Mouse (Mus musculus) hematopoietic stem cell, adult 5-6 weeks (primary cell): ENCODE results near the gene H2afz. TPM values are rescaled to one million over a fixed set of nuclear protein-coding genes. Genes with fewer than 3 reads are reported as not detected.

Experiments
- ATAC-seq, 2 experiments: fragments of 125-278 bp in 1 of 2; replicated peaks in 1 of 2; 2 replicates each; pipeline ENCODE4 v1.8.0; 2016 to 2017; ENCODE audit warnings: inconsistent platforms in 2 of 2, mild to moderate bottlenecking in 2 of 2, moderate number of reproducible peaks in 2 of 2, low read depth in 1 of 2, moderate TSS enrichment in 1 of 2; ENCODE audit not compliant: low FRiP score in 2 of 2, poor library complexity in 2 of 2, severe bottlenecking in 2 of 2, insufficient read depth in 1 of 2, low TSS enrichment in 1 of 2
- total RNA-seq: library from RNA; stranded (forward); fragments of 172-1452, 232-1000 nt; gene quantifications from 2 replicates; pipeline ENCODE4 v1.2.3, GENCODE M21; 2017

H2afz gene
- total RNA-seq, result 802 and 1,149 TPM in 2 replicates

- ATAC-seq, result peak; percentile 86 to 90
Observed at GRCm38 (mm10) chr3:137864124-137864987, at the start of gene H2afz. Gene H2afz (plus strand): TSS chr3:137864487.

GRCm38 (mm10) chr3:137818713-137819112 lies 45.6 kb upstream of the H2afz start:
- no peak for ATAC-seq

GRCm38 (mm10) chr3:137820688-137821467 lies 43.4 kb upstream of the H2afz start:
- ATAC-seq, result peak; percentile 61 to 70

- no peak for ATAC-seq
Observed at GRCm38 (mm10) chr3:137823317-137823716, 41.0 kb upstream of the H2afz start.

DNA sequence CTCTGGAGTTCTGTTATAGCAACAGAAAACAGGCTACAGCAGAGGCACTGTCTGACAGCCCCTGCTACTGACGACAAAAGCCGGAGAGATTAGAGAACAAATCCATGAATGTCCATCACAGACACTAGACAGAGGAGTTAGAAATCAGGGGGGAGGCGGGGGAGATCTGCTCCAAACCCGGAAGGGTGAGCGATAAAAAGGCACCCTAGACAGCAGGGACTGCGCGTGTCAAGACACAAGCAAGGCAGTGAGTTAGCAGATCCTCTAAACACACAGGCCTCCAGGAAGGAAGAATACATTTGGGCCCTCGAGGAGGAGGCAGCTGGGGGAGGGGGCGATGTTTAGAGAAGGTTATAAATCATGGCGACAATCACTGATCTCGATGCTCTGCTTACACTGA lies 36.6 kb upstream of the H2afz start:
- ATAC-seq, result no peak

GRCm38 (mm10) chr3:137831156-137831555 lies 33.1 kb upstream of the H2afz start:
- ATAC-seq, result no peak

GRCm38 (mm10) chr3:137833128-137833527 lies 31.2 kb upstream of the H2afz start:
- ATAC-seq, result no peak; a peak in 1 of 4 replicates

- no peak for ATAC-seq
Observed at GRCm38 (mm10) chr3:137833698-137834097, 30.6 kb upstream of the H2afz start.

DNA sequence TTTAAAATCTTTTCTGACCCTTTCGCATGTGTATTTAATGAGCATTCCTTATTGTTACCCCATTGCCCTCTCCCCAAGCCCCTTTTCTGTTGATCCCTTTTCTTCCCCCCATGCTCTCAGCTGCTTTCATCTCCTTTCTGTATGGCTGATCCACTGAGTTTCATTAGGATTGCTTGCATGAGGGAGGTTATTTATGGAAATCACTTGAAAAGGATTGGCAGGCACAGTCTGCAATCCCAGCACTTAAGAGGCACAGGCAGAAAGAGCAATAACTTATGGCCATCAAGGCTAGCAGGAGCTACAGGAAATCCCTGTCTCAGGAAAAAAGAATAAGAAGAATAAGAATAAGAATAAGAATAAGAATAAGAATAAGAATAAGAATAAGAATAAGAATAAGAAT lies 27.7 kb upstream of the H2afz start:
- no peak for ATAC-seq

GRCm38 (mm10) chr3:137838160-137838559 lies 26.1 kb upstream of the H2afz start:
- no peak for ATAC-seq

- ATAC-seq, result no peak
Observed at GRCm38 (mm10) chr3:137842944-137843343, 21.3 kb upstream of the H2afz start.

DNA sequence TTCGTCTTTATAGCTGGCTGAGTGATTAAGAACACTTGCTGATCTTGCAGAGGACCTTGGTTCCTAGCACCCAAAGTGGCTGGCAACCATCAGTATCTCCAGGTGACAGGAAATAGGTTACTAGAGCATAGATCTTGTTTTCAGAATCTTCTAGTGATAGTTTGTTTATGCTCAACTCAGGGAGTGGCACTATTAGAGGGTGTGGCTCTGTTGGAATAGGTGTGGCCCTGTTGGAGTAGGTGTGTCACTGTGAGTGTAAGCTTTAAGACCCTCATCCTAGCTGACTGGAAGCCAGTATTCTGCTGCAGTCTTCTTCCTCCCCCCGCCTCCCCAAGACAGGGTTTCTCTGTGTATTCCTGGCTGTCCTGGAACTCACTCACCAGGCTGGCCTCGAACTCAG lies 20.0 kb upstream of the H2afz start:
- ATAC-seq, result no peak

DNA sequence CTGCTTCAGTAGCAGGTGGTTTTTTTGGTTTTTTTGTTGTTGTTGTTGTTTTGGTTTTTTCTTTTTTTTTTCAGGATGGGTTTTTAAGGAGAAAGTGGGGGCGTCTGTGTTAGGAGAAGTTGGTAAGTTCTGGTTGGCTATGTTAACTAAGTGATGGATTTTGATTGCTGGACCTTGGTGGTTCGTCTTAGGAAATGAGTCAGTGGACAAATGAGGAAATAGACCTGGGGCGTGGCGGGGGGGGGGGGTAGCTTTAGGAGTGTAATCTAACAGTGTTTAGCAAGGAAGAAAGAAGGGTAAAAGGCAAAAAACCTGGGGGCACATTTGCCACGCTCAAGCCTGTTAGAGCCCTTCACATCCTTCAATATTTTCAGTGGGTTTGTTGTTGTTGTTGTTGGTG lies 17.7 kb upstream of the H2afz start:
- ATAC-seq, result peak; percentile 30 to 68; a peak in 1 of 4 replicates

DNA sequence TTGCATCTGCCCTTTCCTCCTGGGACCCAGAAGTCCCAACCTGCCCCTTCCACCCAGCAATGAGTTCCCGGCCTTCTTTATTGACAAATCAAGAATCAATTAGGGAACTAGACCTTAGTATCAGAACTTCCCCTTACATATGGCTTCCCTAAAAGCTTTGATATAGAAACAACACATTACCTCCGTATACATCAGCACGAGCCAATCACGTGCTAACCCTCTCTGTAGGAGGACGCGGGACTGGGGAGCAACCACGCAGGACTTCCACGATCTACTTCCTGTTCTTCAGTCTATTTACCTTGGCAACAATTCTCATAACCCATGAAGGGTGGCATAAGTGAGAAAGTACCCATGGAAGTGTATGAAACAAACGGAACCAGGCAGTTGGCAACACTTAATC lies 15.9 kb upstream of the H2afz start:
- peak in 1 of 2 experiments; percentile 31; a peak in 2 of 4 replicates for ATAC-seq

- no peak for ATAC-seq
Observed at GRCm38 (mm10) chr3:137849697-137850096, 14.6 kb upstream of the H2afz start.

GRCm38 (mm10) chr3:137851196-137851595 lies 13.1 kb upstream of the H2afz start:
- ATAC-seq, result no peak

- peak; percentile 32 to 71; a peak in 3 of 4 replicates for ATAC-seq
Observed at GRCm38 (mm10) chr3:137853011-137853410, 11.3 kb upstream of the H2afz start.

DNA sequence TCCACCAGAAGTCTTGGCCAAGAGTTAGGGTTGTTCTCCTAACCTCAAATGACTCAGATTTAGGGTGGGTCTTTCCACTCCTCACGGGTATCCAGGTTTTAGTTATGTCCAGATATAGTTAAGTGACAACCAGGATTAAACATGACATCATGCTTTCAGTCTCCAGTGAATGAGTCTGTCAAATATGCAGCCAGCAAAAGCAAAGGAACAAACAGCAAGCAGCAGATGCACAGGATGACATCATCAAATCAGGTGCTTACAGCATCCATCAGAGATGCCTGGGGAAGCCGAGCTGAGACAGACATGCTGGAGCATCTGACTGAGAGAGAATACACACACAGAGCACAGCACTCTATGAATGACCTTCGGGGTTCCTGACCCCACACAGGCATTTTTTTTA lies 9.0 kb upstream of the H2afz start:
- ATAC-seq, result no peak
